Mouse (Mus musculus) A20 (cell line): ENCODE results near the gene Amh.
"Not testable (repeated sequence)": the region's sequence is repeated elsewhere in the genome, so short reads cannot be mapped to it uniquely, and the experiment has no call there.

ENCODE experiments used
- DNase-seq: peaks from one replicate; pipeline ENCODE4 v3.0.0-alpha.2; 2011; ENCODE audit warnings: low read depth, low spot score

Gene Amh

GRCm38 (mm10) chr10:80827870-80828420 is 22.9 kb downstream of the Amh start:
- no peak for DNase-seq

GRCm38 (mm10) chr10:80828587-80828986 is 23.5 kb downstream of the Amh start:
- DNase-seq = not testable (repeated sequence)

GRCm38 (mm10) chr10:80829359-80830278 is 24.6 kb downstream of the Amh start:
- DNase-seq = no peak

DNA sequence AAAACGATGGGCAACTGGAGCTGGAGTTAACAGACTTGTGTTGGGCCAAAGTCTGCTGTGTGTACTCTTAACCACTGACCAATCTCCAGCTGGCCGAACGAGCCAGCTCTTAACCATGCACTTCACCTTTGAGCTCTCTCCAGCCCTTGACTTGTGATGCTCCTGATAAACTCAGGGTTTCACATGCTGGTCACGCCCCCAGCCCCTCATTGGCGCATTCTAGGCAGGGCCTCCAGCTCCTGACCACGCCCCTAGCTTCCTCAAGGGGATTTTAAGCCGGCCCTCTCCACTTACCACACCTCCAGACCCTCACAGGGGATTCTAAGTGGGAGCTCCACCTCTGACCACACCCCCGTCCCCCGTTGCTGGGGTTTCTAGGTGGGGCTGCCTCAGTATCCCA is 26.1 kb downstream of the Amh start:
- peak; percentile 79 for DNase-seq

DNA sequence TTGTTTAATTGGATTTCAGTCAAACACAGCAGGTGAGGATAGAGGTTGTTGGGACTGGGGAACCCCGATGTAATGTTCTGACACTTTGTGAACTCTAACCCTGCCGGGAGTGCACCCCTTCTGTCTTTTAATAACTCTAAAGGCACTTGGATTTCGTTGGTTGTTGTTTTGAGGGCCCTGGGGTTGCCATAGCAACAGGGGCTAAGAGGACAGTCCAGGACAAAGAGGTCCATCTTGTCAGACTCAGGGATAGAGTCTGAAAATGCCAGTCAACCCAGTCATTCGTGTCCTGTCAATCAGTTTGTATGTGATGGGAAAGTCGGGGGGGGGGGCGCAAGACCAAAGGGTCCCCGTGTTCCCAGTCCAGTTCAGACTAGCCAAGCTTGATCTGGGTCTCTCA is 27.8 kb downstream of the Amh start:
- no peak for DNase-seq

GRCm38 (mm10) chr10:80835617-80836016 is 30.6 kb downstream of the Amh start:
- no peak for DNase-seq

- DNase-seq = no peak
Measured at GRCm38 (mm10) chr10:80836949-80837379, 31.9 kb downstream of the Amh start.

DNA sequence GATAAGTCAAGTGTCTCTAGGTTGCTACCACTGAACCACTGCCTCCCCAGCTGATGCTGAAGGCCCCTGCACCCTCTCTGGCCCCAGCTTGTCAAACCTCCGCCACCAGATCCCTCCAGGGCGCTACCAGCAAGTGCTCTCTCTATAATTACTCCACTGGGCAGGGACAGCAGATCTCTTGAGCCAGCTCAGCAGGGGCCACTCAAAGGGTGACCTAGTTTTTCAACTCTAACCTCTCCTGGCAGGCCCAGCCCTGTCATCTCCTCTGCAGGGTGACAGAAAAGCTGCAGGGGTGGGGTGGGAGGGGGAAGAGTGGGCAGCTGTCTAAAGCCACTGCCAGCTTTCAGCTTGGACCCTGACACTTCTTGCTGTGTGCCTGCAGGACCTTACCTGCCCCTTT is 32.8 kb downstream of the Amh start:
- DNase-seq = no peak

DNA sequence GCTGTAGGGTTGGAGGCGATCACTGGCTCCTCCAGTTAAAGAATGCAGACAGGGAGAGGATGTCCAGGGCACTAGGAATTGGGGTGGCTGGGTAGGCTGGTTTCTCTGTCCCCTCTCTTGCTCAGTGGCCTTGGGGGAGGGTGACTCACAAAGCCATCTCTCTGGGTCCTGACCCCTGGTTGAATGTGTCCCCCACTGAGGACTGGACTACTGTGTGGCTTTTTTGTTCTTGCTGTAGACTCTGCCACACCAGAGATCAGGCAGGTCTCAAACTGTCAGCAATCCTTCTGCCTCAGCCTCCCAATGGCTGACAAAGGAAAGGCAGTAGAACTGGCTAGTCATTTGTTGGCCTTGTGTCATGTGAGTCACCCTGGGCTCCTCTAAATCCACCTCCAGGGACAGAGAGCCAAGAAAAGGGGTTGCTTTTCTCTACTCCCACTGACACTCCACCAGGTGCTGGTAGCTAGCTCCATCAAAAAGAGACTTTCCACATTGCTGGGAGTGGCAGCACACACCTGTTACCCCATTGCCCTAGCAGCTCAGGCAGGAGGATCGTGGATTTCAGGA is 33.4 kb downstream of the Amh start:
- DNase-seq = no peak

GRCm38 (mm10) chr10:80839848-80840247 is 34.8 kb downstream of the Amh start:
- DNase-seq = no peak

- DNase-seq = no peak
Measured at GRCm38 (mm10) chr10:80841685-80842084, 36.6 kb downstream of the Amh start.

DNA sequence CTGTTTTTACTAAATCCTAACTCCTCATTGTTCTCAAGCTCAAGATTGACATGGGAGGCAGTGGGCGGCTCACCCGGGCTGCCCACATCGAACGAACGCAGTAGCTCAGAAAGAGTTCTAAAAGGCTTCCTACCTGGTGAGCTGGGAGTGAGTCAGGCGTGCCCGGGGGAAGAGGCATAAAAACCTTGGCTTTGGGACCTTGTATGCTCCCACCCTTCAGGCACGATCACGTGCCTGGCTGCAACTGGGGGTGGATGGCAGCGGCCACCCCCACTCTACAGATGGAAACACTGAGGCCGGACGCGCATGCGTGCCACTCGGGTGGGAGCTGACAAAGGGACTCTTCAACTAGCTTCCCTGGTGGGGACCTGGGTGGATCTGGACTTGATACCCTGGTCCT is 37.3 kb downstream of the Amh start:
- DNase-seq = no peak

GRCm38 (mm10) chr10:80843087-80843930 is 38.3 kb downstream of the Amh start:
- no peak for DNase-seq

DNA sequence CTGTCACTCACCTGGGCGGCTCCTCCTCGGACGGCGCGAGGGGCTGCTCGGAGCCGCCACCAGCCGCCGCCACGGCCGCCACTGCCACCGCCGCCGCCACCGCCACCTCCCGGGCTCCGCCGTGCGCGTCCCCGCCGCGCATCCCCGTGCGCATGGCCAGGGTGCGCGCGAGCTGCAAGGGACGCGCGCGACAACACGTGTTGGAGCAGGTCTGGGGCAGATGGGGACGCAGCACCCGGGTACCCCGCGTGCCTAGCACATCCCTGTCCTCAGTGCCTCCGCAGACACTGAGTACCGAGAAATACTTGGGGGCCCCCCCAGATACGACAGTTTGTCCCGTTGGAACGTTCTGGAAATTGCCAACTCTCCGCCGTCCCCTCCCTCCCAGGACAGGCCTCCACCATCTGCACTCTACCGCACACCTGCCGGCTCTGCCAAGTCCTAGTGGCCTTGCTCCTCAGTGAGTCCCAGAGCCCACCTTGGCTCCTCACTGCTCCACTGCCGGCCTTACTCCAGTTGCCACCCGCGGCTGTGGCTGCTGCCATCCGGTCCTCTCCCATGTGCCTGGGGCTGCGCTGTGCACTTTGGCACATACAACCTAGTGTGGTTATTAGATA is 39.0 kb downstream of the Amh start, which contains the start of gene Lingo3:
TSS of gene Lingo3 (minus strand) at position 109 of the 617 bp plus-strand sequence.
- no peak for DNase-seq

- DNase-seq = no peak
Measured at GRCm38 (mm10) chr10:80845055-80845693, 40.1 kb downstream of the Amh start.

DNA sequence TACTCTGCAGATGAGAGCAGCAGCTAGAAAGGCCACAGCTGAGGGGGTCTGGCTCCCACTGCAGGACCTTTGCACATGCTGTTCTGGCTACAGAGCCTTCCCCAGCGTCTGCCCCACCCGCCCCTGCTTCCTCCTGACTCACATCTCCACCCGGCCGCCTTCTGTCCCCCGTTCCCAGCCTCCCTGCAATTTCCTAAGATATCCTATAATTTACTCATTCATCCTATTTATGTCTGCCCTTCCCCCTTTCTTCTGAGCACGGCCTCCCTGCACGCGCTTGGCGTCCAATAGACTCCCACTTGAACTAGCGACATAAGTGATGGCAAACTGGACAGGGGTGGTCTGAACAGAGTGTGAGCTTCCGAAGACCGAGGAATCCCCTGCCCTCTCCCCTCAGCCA is 40.7 kb downstream of the Amh start:
- DNase-seq = no peak

- DNase-seq = peak; percentile 92
Measured at GRCm38 (mm10) chr10:80848571-80848970, 43.5 kb downstream of the Amh start.

DNA sequence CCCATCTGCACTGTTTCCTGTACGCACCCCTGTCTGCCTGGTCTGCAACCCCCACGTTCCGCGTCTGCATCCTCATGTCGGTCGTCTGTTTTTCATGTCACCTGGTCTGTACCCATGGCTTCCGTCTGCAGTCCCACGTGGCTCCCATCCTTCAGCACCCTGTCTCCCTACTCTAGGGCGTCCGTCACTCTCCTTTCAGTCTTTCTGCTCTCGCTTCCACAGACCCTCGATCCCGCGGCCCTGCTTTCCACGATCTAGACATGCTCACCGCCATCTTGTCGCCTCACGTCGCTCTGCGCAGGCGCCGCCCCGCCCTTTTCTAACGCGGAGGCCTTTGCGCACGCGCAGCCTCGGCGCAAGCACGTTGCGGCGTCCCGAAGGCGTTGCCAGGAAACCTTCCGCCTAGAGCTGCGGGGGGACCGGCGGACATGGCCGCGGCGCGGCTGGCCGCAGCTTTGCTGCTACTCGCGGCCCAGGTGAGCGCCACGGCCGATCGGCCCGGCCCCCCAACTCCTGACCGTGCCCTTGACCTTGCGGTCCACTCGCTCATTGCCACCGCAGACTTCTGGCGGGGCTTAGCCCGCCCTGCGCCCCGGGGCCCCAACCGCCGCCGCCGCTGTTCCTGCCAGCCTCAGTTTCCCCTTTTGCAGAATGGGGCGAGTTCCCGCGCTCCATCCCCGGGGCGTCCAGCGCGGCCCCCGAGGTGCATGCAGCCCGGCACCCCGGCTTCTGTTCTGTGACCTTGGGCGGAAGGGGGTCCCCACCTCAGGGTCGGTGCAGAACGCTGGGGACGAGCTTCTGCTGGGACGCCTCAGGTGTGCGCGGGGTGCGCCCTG is 50.1 kb downstream of the Amh start, which contains the start of the genes Lsm7 and Sppl2b:
TSS of gene Lsm7 (minus strand) at position 297 of the 836 bp plus-strand sequence.
TSS of gene Sppl2b (plus strand) at position 363 of the 836 bp plus-strand sequence.
- DNase-seq = peak; percentile 96

DNA sequence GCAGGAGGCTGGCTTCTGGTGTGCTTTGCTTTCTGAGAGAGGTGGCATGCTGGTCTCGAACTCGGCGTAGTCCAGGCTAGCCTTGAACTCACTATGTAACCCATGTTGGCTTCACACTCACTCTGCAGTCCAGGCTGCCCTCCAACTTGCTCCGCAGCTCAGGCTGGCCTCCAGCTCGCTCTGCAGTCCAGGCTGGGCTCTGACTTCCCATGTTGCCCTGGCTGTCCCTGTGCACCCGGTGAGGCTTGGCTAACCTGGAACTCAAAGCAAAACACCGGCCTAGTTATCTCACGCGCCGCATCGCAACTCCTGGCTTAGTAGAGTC is 50.7 kb downstream of the Amh start:
- DNase-seq = peak; percentile 37

GRCm38 (mm10) chr10:80856267-80856666 is 51.2 kb downstream of the Amh start:
- peak; percentile 16 for DNase-seq
